Comparison of ENCODE assay signal across 9 mouse cellular contexts in the genomic region with DNA sequence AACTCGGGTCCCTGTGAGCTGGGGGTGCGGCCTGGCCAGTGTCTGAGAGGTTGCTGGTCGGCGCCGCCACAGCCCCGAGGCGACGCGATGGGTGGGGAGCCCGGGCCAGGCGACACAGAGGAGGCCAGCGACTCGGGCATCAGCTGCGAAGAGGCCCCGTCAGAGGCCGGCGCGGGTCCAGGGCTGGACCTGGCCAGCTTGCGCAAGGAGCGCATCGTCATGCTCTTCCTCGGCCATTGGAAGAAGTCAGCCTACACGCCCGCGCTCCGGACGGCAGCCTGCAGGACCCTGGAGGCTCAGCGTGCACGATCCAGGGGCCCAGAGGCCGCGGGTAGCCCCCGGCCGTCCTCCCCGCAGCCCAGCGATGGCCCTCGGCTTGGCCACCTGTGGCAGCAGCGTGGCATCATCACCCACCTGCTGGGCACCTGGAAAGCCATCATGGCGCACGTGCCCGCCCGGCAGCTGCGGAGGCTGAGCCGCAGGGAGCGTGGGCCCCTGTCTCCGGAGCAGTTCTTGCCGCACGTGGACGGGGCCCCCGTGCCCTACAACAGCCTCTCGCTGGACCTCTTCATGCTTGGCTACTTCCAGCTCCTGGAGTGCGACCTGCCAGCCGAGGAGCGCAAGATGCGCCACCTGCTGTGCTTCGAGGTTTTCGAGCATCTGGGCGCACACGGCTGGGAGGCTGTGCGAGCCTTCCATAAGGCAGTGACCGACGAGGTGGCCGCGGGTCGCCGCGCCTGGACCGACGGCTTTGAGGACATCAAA. TPM values are rescaled to one million over a fixed set of nuclear protein-coding genes. Genes with fewer than 3 reads are reported as not detected.
DNase-seq lines count a peak whose midpoint lies in the region; ATAC-seq and TF ChIP-seq lines count a peak whose summit lies in the region.
"Had no signal": no experiment of that assay in that cellular context is flagged by ENCODE, and none has a peak within 500 bp of the region (broad histone marks: within the 10 kb centered on the region; RNA-seq: fewer than 3 reads in every experiment).

No protein-coding gene starts in this region.

- H3K4me1 ChIP-seq in embryonic facial prominence, embryonic 14.5 days (ENCODE audit: control insufficient read depth, insufficient read depth, low read length), result no peaks in the 10 kb centered on the region
- H3K4me1 ChIP-seq in hindbrain, embryonic 13.5 days (replicated peaks), result peaks cover 18% of the 10 kb centered on the region
- H3K4me1 ChIP-seq in limb, embryonic 15.5 days, result peaks cover 16% of the 10 kb centered on the region
- no peaks in the 10 kb centered on the region for H3K4me1 ChIP-seq in stomach, postnatal 0 days (replicated peaks; ENCODE audit: control insufficient read depth, insufficient read depth)

- no peak for TF ChIP-seq EP300 in stomach, postnatal 0 days (optimal IDR thresholded peaks at IDR 0.05)

- H3K36me3 ChIP-seq in embryonic facial prominence, embryonic 14.5 days (ENCODE audit: control insufficient read depth, insufficient read depth, low read length), result no peaks in the 10 kb centered on the region
- H3K36me3 ChIP-seq in hindbrain, embryonic 13.5 days, result no peaks in the 10 kb centered on the region
- no peaks in the 10 kb centered on the region for H3K36me3 ChIP-seq in limb, embryonic 15.5 days
- H3K36me3 ChIP-seq in stomach, postnatal 0 days (ENCODE audit: control insufficient read depth, insufficient read depth, low read length), result no peaks in the 10 kb centered on the region

- peaks cover 46% of the 10 kb centered on the region for H3K27me3 ChIP-seq in embryonic facial prominence, embryonic 14.5 days (replicated peaks; ENCODE audit: control insufficient read depth, insufficient read depth, low read length)
- H3K27me3 ChIP-seq in hindbrain, embryonic 13.5 days, result peaks cover 48% of the 10 kb centered on the region
- H3K27me3 ChIP-seq in limb, embryonic 15.5 days, result peaks cover 52% of the 10 kb centered on the region
- H3K27me3 ChIP-seq in stomach, postnatal 0 days (ENCODE audit: control insufficient read depth, insufficient read depth, low read length), result peaks cover 14% of the 10 kb centered on the region; the same call in 1 of the 2 replicates

- no peak overlapping the region; the same call in 1 of the 2 replicates for H3K9ac ChIP-seq in embryonic facial prominence, embryonic 14.5 days (ENCODE audit: low read depth, low read length)
- peak overlapping the region; percentile 60; the same call in 1 of the 2 replicates for H3K9ac ChIP-seq in hindbrain, embryonic 13.5 days
- no peak overlapping the region for H3K9ac ChIP-seq in limb, embryonic 15.5 days
- 0 out of 2 replicates have a peak overlapping the region, but pooled peaks have one; percentile 1 for H3K9ac ChIP-seq in stomach, postnatal 0 days (ENCODE audit: low read length)

- peak; percentile 42 for DNase-seq in left cerebral cortex, postnatal 4 days
- DNase-seq in left cerebral cortex, adult 9 months (ENCODE audit: low spot score in 2 of 2), result no peak
- DNase-seq in embryonic facial prominence, embryonic 14.5 days (ENCODE audit: low spot score), result peak; percentile 34
- DNase-seq in stomach, postnatal 0 days (ENCODE audit: low spot score), result peak; percentile 36
- DNase-seq in thymus, postnatal 25 days, result no peak
- DNase-seq in spleen, adult 18-20 months, result no peak

- H3K27ac ChIP-seq in embryonic facial prominence, embryonic 14.5 days (replicated peaks; ENCODE audit: low read depth, low read length), result no peak overlapping the region
- H3K27ac ChIP-seq in hindbrain, embryonic 13.5 days, result no peak overlapping the region
- no peak overlapping the region for H3K27ac ChIP-seq in limb, embryonic 15.5 days
- no peak overlapping the region for H3K27ac ChIP-seq in stomach, postnatal 0 days (replicated peaks)

- no peaks in the 10 kb centered on the region for H3K9me3 ChIP-seq in embryonic facial prominence, embryonic 14.5 days (ENCODE audit: control insufficient read depth, low read length)
- H3K9me3 ChIP-seq in hindbrain, embryonic 13.5 days, result no peaks in the 10 kb centered on the region
- H3K9me3 ChIP-seq in limb, embryonic 15.5 days, result no peaks in the 10 kb centered on the region
- no peaks in the 10 kb centered on the region for H3K9me3 ChIP-seq in stomach, postnatal 0 days (ENCODE audit: control insufficient read depth, low read length)
- H3K9me3 ChIP-seq: megakaryocyte, embryonic 14.5 days had no signal

- WGBS in embryonic facial prominence, embryonic 14.5 days, result 2% methylated on average over 44 of the region's 68 CpGs
- 3% methylated on average over 68 of the region's 68 CpGs for WGBS in hindbrain, embryonic 13.5 days
- 4% methylated on average over 61 of the region's 68 CpGs for WGBS in limb, embryonic 15.5 days
- WGBS in stomach, postnatal 0 days, result 3% methylated on average over 67 of the region's 68 CpGs

- peak; percentile 54 for TF ChIP-seq CTCF in stomach, postnatal 0 days (IDR thresholded peaks at IDR 0.05; ENCODE audit: low read depth)

- ATAC-seq in embryonic facial prominence, embryonic 14.5 days (ENCODE audit: low read depth), result no peak
- ATAC-seq in hindbrain, embryonic 13.5 days (ENCODE audit: low FRiP score), result peak; percentile 47; the same call in 1 of the 2 replicates
- ATAC-seq in limb, embryonic 15.5 days (ENCODE audit: insufficient number of reproducible peaks, low FRiP score, low TSS enrichment, low read depth), result no peak
- ATAC-seq in stomach, postnatal 0 days (ENCODE audit: low FRiP score, low TSS enrichment), result no peak

- H3K4me3 ChIP-seq in embryonic facial prominence, embryonic 14.5 days (ENCODE audit: low read depth, low read length), result peak overlapping the region; percentile 33
- H3K4me3 ChIP-seq in hindbrain, embryonic 13.5 days, result peak overlapping the region; percentile 33
- H3K4me3 ChIP-seq in limb, embryonic 15.5 days, result peak overlapping the region; percentile 21
- peak overlapping the region; percentile 19 for H3K4me3 ChIP-seq in stomach, postnatal 0 days (ENCODE audit: low read depth, low read length)
- H3K4me3 ChIP-seq: megakaryocyte, embryonic 14.5 days had no signal

- peak overlapping the region; percentile 57 for H3K4me2 ChIP-seq in embryonic facial prominence, embryonic 14.5 days (ENCODE audit: low read depth, low read length)
- H3K4me2 ChIP-seq in hindbrain, embryonic 13.5 days, result peak overlapping the region; percentile 63
- peak overlapping the region; percentile 38 for H3K4me2 ChIP-seq in limb, embryonic 15.5 days
- peak overlapping the region; percentile 50 for H3K4me2 ChIP-seq in stomach, postnatal 0 days (replicated peaks; ENCODE audit: low read depth)

- intact Hi-C loops in left cerebral cortex, postnatal 4 days (cut with DNase I), result no loop called here

RNA-seq across cellular contexts. Expression of gene Klhl30, which starts 5.7 kb away (rescaled TPM):
- total RNA-seq in left cerebral cortex, postnatal 4 days (2021), result not detected
- 7.0 and 10.0 TPM in 2 replicates for polyA plus RNA-seq in embryonic facial prominence, embryonic 14.5 days (2014; fragmentation: Nextera tagmentation; extraction: Ambion mirVana)
- polyA plus RNA-seq in hindbrain, embryonic 13.5 days (2015; fragmentation: Nextera tagmentation; extraction: Ambion mirVana), result 0.16 and 0.21 TPM in 2 replicates
- 2.1 and 7.7 TPM in 2 replicates for polyA plus RNA-seq in limb, embryonic 15.5 days (2015; fragmentation: Nextera tagmentation; extraction: Ambion mirVana)
- 0.61 and 0.80 TPM in 2 replicates for polyA plus RNA-seq in stomach, postnatal 0 days (2015; fragmentation: Nextera tagmentation; extraction: Ambion mirVana)

RNA-seq across cellular contexts. Expression of gene Erfe, which starts 21.1 kb away (rescaled TPM):
- total RNA-seq in left cerebral cortex, postnatal 4 days (2021), result under 1 TPM; 0.22 to 0.32 TPM
- polyA plus RNA-seq in embryonic facial prominence, embryonic 14.5 days (2014; fragmentation: Nextera tagmentation; extraction: Ambion mirVana), result 1.5 and 2.5 TPM in 2 replicates
- 0.22 and 0.45 TPM in 2 replicates for polyA plus RNA-seq in hindbrain, embryonic 13.5 days (2015; fragmentation: Nextera tagmentation; extraction: Ambion mirVana)
- polyA plus RNA-seq in limb, embryonic 15.5 days (2015; fragmentation: Nextera tagmentation; extraction: Ambion mirVana), result 1.6 and 2.1 TPM in 2 replicates
- polyA plus RNA-seq in stomach, postnatal 0 days (2015; fragmentation: Nextera tagmentation; extraction: Ambion mirVana), result 1.2 and 1.5 TPM in 2 replicates

RNA-seq across cellular contexts. Expression of gene Espnl, which starts 23.2 kb away (rescaled TPM):
- total RNA-seq in left cerebral cortex, postnatal 4 days (2021), result under 1 TPM in 1 of 2 experiments, not detected in 1; 0.14 TPM
- polyA plus RNA-seq in embryonic facial prominence, embryonic 14.5 days (2014; fragmentation: Nextera tagmentation; extraction: Ambion mirVana), result not detected in 2 replicates
- polyA plus RNA-seq in hindbrain, embryonic 13.5 days (2015; fragmentation: Nextera tagmentation; extraction: Ambion mirVana), result 0.08 and 0.26 TPM in 2 replicates
- polyA plus RNA-seq in limb, embryonic 15.5 days (2015; fragmentation: Nextera tagmentation; extraction: Ambion mirVana), result 0.04 TPM in 2 replicates
- 0.02 TPM in 1 of 2 replicates, not detected in the other for polyA plus RNA-seq in stomach, postnatal 0 days (2015; fragmentation: Nextera tagmentation; extraction: Ambion mirVana)

RNA-seq across cellular contexts. Expression of gene Scly, which starts 47.0 kb away (rescaled TPM):
- total RNA-seq in left cerebral cortex, postnatal 4 days (2021), result 10 to 100 TPM in 1 of 2 experiments, 1 to 10 TPM in 1; 9.2 to 11.3 TPM
- 9.6 and 10.0 TPM in 2 replicates for polyA plus RNA-seq in embryonic facial prominence, embryonic 14.5 days (2014; fragmentation: Nextera tagmentation; extraction: Ambion mirVana)
- 11.6 and 12.2 TPM in 2 replicates for polyA plus RNA-seq in hindbrain, embryonic 13.5 days (2015; fragmentation: Nextera tagmentation; extraction: Ambion mirVana)
- polyA plus RNA-seq in limb, embryonic 15.5 days (2015; fragmentation: Nextera tagmentation; extraction: Ambion mirVana), result 12.7 and 14.8 TPM in 2 replicates
- polyA plus RNA-seq in stomach, postnatal 0 days (2015; fragmentation: Nextera tagmentation; extraction: Ambion mirVana), result 8.2 and 8.9 TPM in 2 replicates

RNA-seq across cellular contexts. Expression of gene Ilkap, which starts 53.5 kb away (rescaled TPM):
- total RNA-seq in left cerebral cortex, postnatal 4 days (2021), result 10 to 100 TPM; 84.7 to 89.3 TPM
- 138 and 146 TPM in 2 replicates for polyA plus RNA-seq in embryonic facial prominence, embryonic 14.5 days (2014; fragmentation: Nextera tagmentation; extraction: Ambion mirVana)
- polyA plus RNA-seq in hindbrain, embryonic 13.5 days (2015; fragmentation: Nextera tagmentation; extraction: Ambion mirVana), result 144 and 147 TPM in 2 replicates
- 143 and 155 TPM in 2 replicates for polyA plus RNA-seq in limb, embryonic 15.5 days (2015; fragmentation: Nextera tagmentation; extraction: Ambion mirVana)
- 58.1 and 60.1 TPM in 2 replicates for polyA plus RNA-seq in stomach, postnatal 0 days (2015; fragmentation: Nextera tagmentation; extraction: Ambion mirVana)

Comparison
In these comparisons a context has a peak if more than half of its experiments do, and no peak if none do; other contexts are left out.
1. DNase-seq: peak in left cerebral cortex, postnatal 4 days (single experiment), embryonic facial prominence, embryonic 14.5 days (single experiment) and stomach, postnatal 0 days (single experiment); none in left cerebral cortex, adult 9 months (0 of 2), thymus, postnatal 25 days (single experiment) and spleen, adult 18-20 months (0 of 2).
2. H3K9ac ChIP-seq: peak in hindbrain, embryonic 13.5 days (single experiment) and stomach, postnatal 0 days (single experiment); none in embryonic facial prominence, embryonic 14.5 days (single experiment) and limb, embryonic 15.5 days (single experiment).
3. Peak in every context shown above with its lines, with median percentiles within 50 percentile points of each other: H3K4me2 ChIP-seq and H3K4me3 ChIP-seq.